Mouse (Mus musculus) myocyte (in vitro differentiated cells): ENCODE results near the gene Aldh2.

ENCODE experiments used
- CEBPB ChIP-seq: IDR thresholded peaks from 2 replicates; pipeline ENCODE4 v1.6.1; 2011; ENCODE audit warnings: mild to moderate bottlenecking, moderate library complexity; ENCODE audit not compliant: poor library complexity, insufficient read depth, severe bottlenecking
- E2F4 ChIP-seq: IDR thresholded peaks from one replicate; pipeline ENCODE4 v1.6.1; 2011; ENCODE audit warnings: mild to moderate bottlenecking, control low read depth, moderate library complexity; ENCODE audit not compliant: insufficient read depth
- MAX ChIP-seq: IDR thresholded peaks from one replicate; pipeline ENCODE4 v1.6.1; 2011; ENCODE audit warnings: low read depth, mild to moderate bottlenecking, control low read depth
- MYOD1 ChIP-seq, 3 experiments: IDR thresholded peaks; one replicate each; pipeline ENCODE4 v1.6.1; 2011; ENCODE audit warnings: control low read depth in 2 of 3, low read depth in 2 of 3, mild to moderate bottlenecking in 2 of 3, moderate library complexity in 1 of 3; ENCODE audit not compliant: insufficient read length in 2 of 3, control insufficient read depth in 1 of 3
- POLR2A ChIP-seq: IDR thresholded peaks from one replicate; pipeline ENCODE4 v1.6.1; 2011; ENCODE audit warnings: low read depth, mild to moderate bottlenecking, control low read depth, moderate library complexity; ENCODE audit not compliant: insufficient read length
- POLR2AphosphoS2 ChIP-seq: IDR thresholded peaks from one replicate; pipeline ENCODE4 v1.6.1; 2011; ENCODE audit warnings: low read depth, control low read depth; ENCODE audit not compliant: insufficient read length
- REST ChIP-seq: IDR thresholded peaks from one replicate; pipeline ENCODE4 v1.6.1; 2011; ENCODE audit warnings: mild to moderate bottlenecking, control low read depth, moderate library complexity; ENCODE audit not compliant: insufficient read depth, insufficient read length
- SRF ChIP-seq: IDR thresholded peaks from one replicate; pipeline ENCODE4 v1.6.1; 2011; ENCODE audit warnings: low read depth; ENCODE audit not compliant: control insufficient read depth, insufficient read length
- TCF3 ChIP-seq: IDR thresholded peaks from one replicate; pipeline ENCODE4 v1.6.1; 2011; ENCODE audit warnings: low read depth, control low read depth; ENCODE audit not compliant: insufficient read length
- USF1 ChIP-seq: IDR thresholded peaks from one replicate; pipeline ENCODE4 v1.6.1; 2011; ENCODE audit warnings: low read depth, mild to moderate bottlenecking, control low read depth, moderate library complexity

DNA sequence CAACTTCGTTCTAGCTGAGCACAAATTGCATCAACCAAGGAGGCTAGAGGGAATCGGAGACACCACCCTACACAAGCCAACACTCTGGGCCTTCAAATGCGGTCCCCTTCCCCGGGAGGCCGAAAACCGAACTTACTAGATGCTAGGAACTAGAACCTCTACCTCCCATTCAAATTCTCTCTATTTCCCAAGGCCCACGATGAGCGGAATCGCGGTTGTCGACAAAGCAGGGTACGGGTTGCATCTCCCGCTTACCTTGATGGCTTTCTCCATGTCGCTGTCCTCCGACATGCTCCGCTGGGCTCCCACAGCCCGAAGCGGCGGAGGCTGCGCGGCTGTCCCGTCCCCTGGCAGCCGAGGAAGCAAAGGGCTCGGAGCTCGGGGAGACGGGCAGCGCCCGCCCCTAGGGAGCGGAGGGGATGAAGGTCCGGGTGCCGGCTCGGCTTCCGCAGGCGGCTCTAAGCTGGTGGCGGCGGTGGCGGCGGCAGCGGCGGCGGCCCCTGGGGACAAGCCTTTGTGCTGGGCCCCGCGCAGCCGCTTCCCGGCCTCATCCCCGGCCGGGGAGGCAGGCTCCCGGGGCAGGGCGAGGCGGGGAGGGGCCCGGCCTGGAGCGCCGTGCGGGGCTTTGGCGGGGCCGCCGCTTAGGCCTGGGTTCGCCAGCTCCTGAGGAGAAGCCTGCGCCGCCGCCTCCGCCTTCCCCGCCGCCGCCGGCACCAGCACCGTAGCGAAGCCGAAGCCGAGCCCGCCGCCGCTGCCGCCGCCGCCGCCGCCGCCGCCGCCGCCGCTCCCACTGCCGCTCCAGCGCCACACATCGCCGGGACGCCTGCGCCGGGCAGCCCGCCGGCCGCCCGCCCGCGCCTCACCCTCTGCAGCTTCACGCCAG lies 48.5 kb downstream of the Aldh2 start, which contains the start of the genes Adam1a and Gm42878:
- no peak for TF ChIP-seq POLR2AphosphoS2
- TF ChIP-seq USF1 = no peak
- TF ChIP-seq E2F4 = no peak
- TF ChIP-seq POLR2A = no peak
- no peak for TF ChIP-seq SRF
- no peak for TF ChIP-seq MAX
- no peak for TF ChIP-seq CEBPB
- TF ChIP-seq MYOD1 (IDR thresholded peaks at IDR 0.05; ENCODE audit: control insufficient read depth in 1 of 3, insufficient read length in 2 of 3, low read depth in 2 of 3) = no peak
- no peak for TF ChIP-seq TCF3
- TF ChIP-seq REST = no peak
